ENCODE assay signal across 9 mouse cellular contexts in genomic region chr15:77342962-77343526, GRCm38 (mm10). TPM values are rescaled to one million over a fixed set of nuclear protein-coding genes. Genes with fewer than 3 reads are reported as not detected.
DNase-seq lines count a peak whose midpoint lies in the region; ATAC-seq and TF ChIP-seq lines count a peak whose summit lies in the region.
"Had no signal": no experiment of that assay in that cellular context is flagged by ENCODE, and none has a peak within 500 bp of the region (broad histone marks: within the 10 kb centered on the region; RNA-seq: fewer than 3 reads in every experiment).

No protein-coding gene starts in this region.

- peaks cover 93% of the 10 kb centered on the region for H3K4me1 ChIP-seq in E14TG2a.4 (replicated peaks; ENCODE audit: low read depth, low read length)
- H3K4me1 ChIP-seq in heart, postnatal 0 days (ENCODE audit: control insufficient read depth, insufficient read depth) = peaks cover 21% of the 10 kb centered on the region
- H3K4me1 ChIP-seq in liver, postnatal 0 days (ENCODE audit: insufficient read depth) = peaks cover 19% of the 10 kb centered on the region

- no peaks in the 10 kb centered on the region for H3K36me3 ChIP-seq in E14TG2a.4 (ENCODE audit: insufficient read depth, low read length)
- no peaks in the 10 kb centered on the region for H3K36me3 ChIP-seq in heart, postnatal 0 days (replicated peaks; ENCODE audit: control insufficient read depth, insufficient read depth, low read length)
- H3K36me3 ChIP-seq in liver, postnatal 0 days (replicated peaks; ENCODE audit: insufficient read depth, low read length) = no peaks in the 10 kb centered on the region

- H3K27ac ChIP-seq in heart, postnatal 0 days (ENCODE audit: low read depth) = peak overlapping the region; percentile 85
- peak overlapping the region; percentile 77 for H3K27ac ChIP-seq in liver, postnatal 0 days (ENCODE audit: low read depth)

- H3K9ac ChIP-seq in heart, postnatal 0 days (replicated peaks; ENCODE audit: low read depth, low read length) = no peak overlapping the region; the same call in 1 of the 2 replicates
- H3K9ac ChIP-seq in liver, postnatal 0 days (replicated peaks) = no peak overlapping the region

- no peaks in the 10 kb centered on the region for H3K27me3 ChIP-seq in E14TG2a.4 (ENCODE audit: insufficient read depth, low read length)
- no peaks in the 10 kb centered on the region for H3K27me3 ChIP-seq in heart, postnatal 0 days (ENCODE audit: control insufficient read depth, insufficient read depth, low read length)
- no peaks in the 10 kb centered on the region for H3K27me3 ChIP-seq in liver, postnatal 0 days (ENCODE audit: insufficient read depth, low read length)

- WGBS in heart, postnatal 0 days = 13% methylated on average over 18 of the region's 18 CpGs
- WGBS in liver, postnatal 0 days (ENCODE audit: insufficient replicate concordance) = 18% methylated on average over 18 of the region's 18 CpGs

- no peak for TF ChIP-seq EP300 in heart, postnatal 0 days (IDR thresholded peaks at IDR 0.05; ENCODE audit: low read depth)
- no peak for TF ChIP-seq EP300 in liver, postnatal 0 days (IDR thresholded peaks at IDR 0.05; ENCODE audit: low read depth)

- peak overlapping the region; percentile 59 for H3K4me2 ChIP-seq in heart, postnatal 0 days (ENCODE audit: low read depth, low read length)
- peak overlapping the region; percentile 47 for H3K4me2 ChIP-seq in liver, postnatal 0 days (ENCODE audit: low read depth, low read length)

- no peaks in the 10 kb centered on the region for H3K9me3 ChIP-seq in E14TG2a.4 (ENCODE audit: low read length)
- no peaks in the 10 kb centered on the region for H3K9me3 ChIP-seq in heart, postnatal 0 days (replicated peaks; ENCODE audit: control insufficient read depth, low read length)
- no peaks in the 10 kb centered on the region for H3K9me3 ChIP-seq in liver, postnatal 0 days (ENCODE audit: low read length)
- H3K9me3 ChIP-seq: megakaryocyte, embryonic 14.5 days had no signal

- ATAC-seq in heart, postnatal 0 days (ENCODE audit: insufficient read depth, low read depth) = peak; percentile 45
- ATAC-seq in liver, postnatal 0 days = no peak

- no peak for TF ChIP-seq CTCF in E14TG2a.4 (conservative IDR thresholded peaks at IDR 0.05; ENCODE audit: low read length)
- no peak for TF ChIP-seq CTCF in heart, postnatal 0 days (IDR thresholded peaks at IDR 0.05; ENCODE audit: low read depth)
- no peak for TF ChIP-seq CTCF in liver, postnatal 0 days (IDR thresholded peaks at IDR 0.05; ENCODE audit: low read depth)

- peak overlapping the region; percentile 74 for H3K4me3 ChIP-seq in E14TG2a.4 (replicated peaks; ENCODE audit: low read length)
- peak overlapping the region; percentile 27 for H3K4me3 ChIP-seq in heart, postnatal 0 days (ENCODE audit: low read depth, low read length)
- H3K4me3 ChIP-seq in liver, postnatal 0 days (ENCODE audit: low read depth, low read length) = no peak overlapping the region
- H3K4me3 ChIP-seq: megakaryocyte, embryonic 14.5 days had no signal

- peak; percentile 11 for DNase-seq in cerebellum, adult 9-11 months
- DNase-seq in cerebellum, adult 11 months = no peak
- DNase-seq in heart, postnatal 0 days (ENCODE audit: low spot score) = peak; percentile 41
- DNase-seq in liver, postnatal 0 days = no peak
- DNase-seq in spleen, postnatal 4 days (ENCODE audit: low spot score in 2 of 2) = no peak
- DNase-seq in adrenal gland, postnatal 4 days (ENCODE audit: low spot score in 2 of 2) = no peak
- DNase-seq in adrenal gland, adult 2 months = no peak

RNA-seq across cellular contexts. Expression of gene Rbfox2, which starts 36.2 kb away (rescaled TPM):
- 143 and 151 TPM in 2 replicates for total RNA-seq in heart, postnatal 0 days (2014; rRNA removed; ENCODE audit: low replicate concordance)
- 47.6 and 49.1 TPM in 2 replicates for polyA plus RNA-seq in heart, postnatal 0 days (2015; fragmentation: Nextera tagmentation; extraction: Ambion mirVana)
- polyA plus RNA-seq in liver, postnatal 0 days (2015; fragmentation: Nextera tagmentation; extraction: Ambion mirVana) = 6.9 and 7.0 TPM in 2 replicates
- total RNA-seq in adrenal gland, postnatal 4 days (2021) = 100 to 1,000 TPM; 102 to 104 TPM
- total RNA-seq in adrenal gland, adult 2 months (2021) = 10 to 100 TPM; 56.1 to 68.7 TPM
- polyA plus RNA-seq in adrenal gland, adult 2 months (2012; rRNA removed) = 53.8 and 74.8 TPM in 2 replicates

RNA-seq across cellular contexts. Expression of gene Apol7a, which starts 55.9 kb away (rescaled TPM):
- total RNA-seq in heart, postnatal 0 days (2014; rRNA removed; ENCODE audit: low replicate concordance) = 1.3 TPM in 1 of 2 replicates, not detected in the other
- 0.20 and 0.27 TPM in 2 replicates for polyA plus RNA-seq in heart, postnatal 0 days (2015; fragmentation: Nextera tagmentation; extraction: Ambion mirVana)
- 17.6 and 20.8 TPM in 2 replicates for polyA plus RNA-seq in liver, postnatal 0 days (2015; fragmentation: Nextera tagmentation; extraction: Ambion mirVana)
- total RNA-seq in adrenal gland, postnatal 4 days (2021) = 1 to 10 TPM in 1 of 2 experiments, not detected in 1; 2.5 TPM
- total RNA-seq in adrenal gland, adult 2 months (2021) = under 1 TPM in 1 of 2 experiments, not detected in 1; 0.21 TPM
- 0.07 TPM in 1 of 2 replicates, not detected in the other for polyA plus RNA-seq in adrenal gland, adult 2 months (2012; rRNA removed)

Comparison
In these comparisons a context has a peak if more than half of its experiments do, and no peak if none do; other contexts are left out.
1. DNase-seq: peak in cerebellum, adult 9-11 months (single experiment) and heart, postnatal 0 days (single experiment); none in cerebellum, adult 11 months (single experiment), liver, postnatal 0 days (single experiment), spleen, postnatal 4 days (0 of 2), adrenal gland, postnatal 4 days (0 of 2) and adrenal gland, adult 2 months (single experiment).